Mouse (Mus musculus) lung, adult 2 months (tissue): ENCODE results near the gene Crybb2.

Experiments
- CTCF ChIP-seq: fragments of 200-500 bp; IDR thresholded peaks from 2 replicates; pipeline ENCODE4 v1.5.1; 2011; ENCODE audit warnings: mild to moderate bottlenecking, low read length, control low read depth; ENCODE audit not compliant: insufficient read depth
- POLR2A ChIP-seq: fragments of 200-500 bp; IDR thresholded peaks from 2 replicates; pipeline ENCODE4 v1.6.1; 2011; ENCODE audit warnings: low read depth, mild to moderate bottlenecking, control low read depth, low read length, borderline replicate concordance; ENCODE audit errors: extremely low read depth

DNA sequence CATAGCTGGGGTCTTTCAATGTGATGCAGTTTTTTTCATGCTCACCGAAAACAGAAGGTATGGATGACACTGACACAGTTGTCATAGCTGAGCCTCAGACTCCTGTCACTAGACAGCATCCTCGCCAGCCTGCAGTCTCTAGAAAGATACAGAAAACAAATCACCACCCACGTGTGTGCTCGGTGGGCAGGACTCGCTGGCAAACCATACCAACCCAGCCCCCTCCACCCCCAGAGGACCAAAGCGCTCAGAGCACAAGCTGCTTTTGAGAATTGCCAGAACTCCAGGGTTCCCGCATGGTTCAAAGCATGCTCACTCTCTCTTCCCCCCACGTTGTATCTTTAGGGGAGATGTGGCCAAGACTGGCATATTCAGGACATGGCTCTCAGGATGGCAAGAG is 51.7 kb downstream of the Crybb2 start:
- TF ChIP-seq POLR2A: no peak
- no peak for TF ChIP-seq CTCF
